Mouse (Mus musculus): ENCODE measurements at regions not wholly inside any gene's neighbourhood (a gene's known extent, or its start where the extent isn't known, plus 50 kb on each side); places are given as distances from the start of the nearest gene placed in this dataset.

DNA sequence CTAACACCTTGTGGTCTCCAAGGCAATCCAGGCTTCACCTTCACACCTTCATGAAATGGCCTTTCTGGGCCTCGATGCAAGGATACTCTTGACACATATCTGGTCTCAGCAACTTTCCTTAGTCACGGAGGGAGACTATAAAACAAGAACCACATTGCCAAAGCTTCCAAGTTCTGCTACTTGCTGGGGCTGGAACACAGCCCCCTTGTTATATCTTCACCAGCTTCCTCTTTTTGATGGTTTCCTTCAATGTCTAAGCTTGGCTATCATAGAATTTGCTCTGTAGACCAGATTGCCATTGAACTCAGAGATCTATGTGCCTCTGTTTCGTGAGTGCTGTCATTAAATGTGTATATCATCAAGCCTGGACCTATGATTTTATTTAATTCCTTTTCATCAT, 530.7 kb upstream of the Zeb2 start:
- no peak overlapping the region for H3K27ac ChIP-seq (ENCODE audit: control insufficient read depth, low read depth, low read length)
- TF ChIP-seq TCF12 (IDR thresholded peaks at IDR 0.05; ENCODE audit: low read depth, low read length) (no peak), ZMIZ1 (IDR thresholded peaks at IDR 0.05; ENCODE audit: low read depth, low read length) (no peak), TAL1 (IDR thresholded peaks at IDR 0.05; ENCODE audit: low read length) (no peak), RCOR1 (IDR thresholded peaks at IDR 0.05; ENCODE audit: low read depth, low read length) (0 out of 2 replicates have a peak, but pooled peaks have one; percentile 16), TBP (IDR thresholded peaks at IDR 0.05; ENCODE audit: low read depth, low read length) (0 out of 2 replicates have a peak, but pooled peaks have one; percentile 31), MEF2A (IDR thresholded peaks at IDR 0.05; ENCODE audit: extremely low read depth, insufficient replicate concordance, low read depth, low read length, poor library complexity, severe bottlenecking) (no peak), GABPA (IDR thresholded peaks at IDR 0.05; ENCODE audit: low read depth, low read length) (no peak), ELF1 (IDR thresholded peaks at IDR 0.05; ENCODE audit: low read depth, low read length) (no peak), EP300 (IDR thresholded peaks at IDR 0.05; ENCODE audit: low read depth in 1 of 2, low read length in 2 of 2) (peak in 1 of 2 experiments; percentile 68; a peak in 2 of 4 replicates)
- H3K79me2 ChIP-seq (ENCODE audit: control insufficient read depth, insufficient read depth, low read length, poor library complexity): no peaks in the 10 kb centered on the region
- no peak overlapping the region for H3K4me3 ChIP-seq (ENCODE audit: control insufficient read depth in 1 of 2, insufficient read depth in 1 of 2, low read depth in 2 of 2, low read length in 2 of 2)
- H3K27me3 ChIP-seq (ENCODE audit: control insufficient read depth in 1 of 2, insufficient read depth in 2 of 2, low read length in 2 of 2): no peaks in the 10 kb centered on the region
- H3K9me3 ChIP-seq (replicated peaks; ENCODE audit: insufficient read depth, low read length): no peaks in the 10 kb centered on the region
- no peak overlapping the region for H3K9ac ChIP-seq (ENCODE audit: control insufficient read depth, low read depth, low read length, poor library complexity, severe bottlenecking)
- no peaks in the 10 kb centered on the region for H3K4me1 ChIP-seq (ENCODE audit: control insufficient read depth in 1 of 2, insufficient read depth in 2 of 2, low read length in 2 of 2)
- DNase-seq (ENCODE audit: low read depth, low spot score): peak; percentile 75
- peaks cover 0 to 2% of the 10 kb centered on the region in 2 experiments; a peak in 1 of 4 replicates for H3K36me3 ChIP-seq (ENCODE audit: control insufficient read depth in 1 of 2, insufficient read depth in 2 of 2, low read length in 2 of 2)

DNA sequence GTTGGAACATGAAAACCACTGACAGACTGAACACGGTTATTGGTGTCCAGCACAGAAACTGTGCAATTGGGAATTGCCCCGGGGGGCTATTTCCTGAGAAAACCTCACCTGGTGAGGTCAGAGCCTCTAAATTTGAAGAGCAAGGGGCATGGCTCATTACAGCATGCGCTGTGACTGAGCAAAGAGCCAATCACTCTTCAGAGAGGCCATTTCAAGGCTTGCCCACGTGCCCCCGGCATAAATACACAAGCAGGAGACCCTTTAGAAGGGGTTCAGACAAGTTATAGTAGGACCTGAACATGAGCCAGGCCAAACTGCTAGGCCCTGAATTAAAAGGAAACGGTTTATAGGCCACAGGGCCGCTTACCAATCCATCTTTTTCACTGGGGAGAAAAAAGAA, 512.9 kb upstream of the Zeb2 start:
- H3K36me3 ChIP-seq (ENCODE audit: control insufficient read depth in 1 of 2, insufficient read depth in 2 of 2, low read length in 2 of 2): no peaks in the 10 kb centered on the region

DNA sequence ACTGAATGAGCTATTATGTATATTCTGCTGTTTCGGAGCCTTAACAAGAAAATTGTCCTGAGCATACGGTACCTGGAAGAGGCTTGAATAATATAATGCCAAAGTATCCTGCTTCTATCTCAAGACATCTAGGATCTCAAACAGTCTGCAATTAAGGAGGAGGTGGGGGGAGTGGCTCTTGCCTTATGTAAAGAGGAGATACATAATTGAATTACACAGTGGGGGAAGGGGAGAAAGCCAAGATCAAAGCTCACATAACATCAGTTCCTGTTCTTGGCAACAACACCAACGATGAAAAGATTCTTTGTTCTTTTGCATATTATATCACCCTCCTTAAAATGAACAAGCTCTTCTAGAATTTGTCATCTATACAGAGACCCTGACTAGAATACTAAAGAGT, 512.4 kb upstream of the Zeb2 start:
- H3K36me3 ChIP-seq (ENCODE audit: control insufficient read depth in 1 of 2, insufficient read depth in 2 of 2, low read length in 2 of 2): no peaks in the 10 kb centered on the region
- H3K4me1 ChIP-seq (ENCODE audit: control insufficient read depth in 1 of 2, insufficient read depth in 2 of 2, low read length in 2 of 2): no peaks in the 10 kb centered on the region
- no peak overlapping the region for H3K9ac ChIP-seq (ENCODE audit: control insufficient read depth, low read depth, low read length, poor library complexity, severe bottlenecking)
- H3K79me2 ChIP-seq (ENCODE audit: control insufficient read depth, insufficient read depth, low read length, poor library complexity): no peaks in the 10 kb centered on the region
- H3K27ac ChIP-seq (ENCODE audit: control insufficient read depth, low read depth, low read length): no peak overlapping the region
- DNase-seq (ENCODE audit: low read depth, low spot score): no peak
- H3K27me3 ChIP-seq (ENCODE audit: control insufficient read depth in 1 of 2, insufficient read depth in 2 of 2, low read length in 2 of 2): no peaks in the 10 kb centered on the region
- H3K4me3 ChIP-seq (ENCODE audit: control insufficient read depth in 1 of 2, insufficient read depth in 1 of 2, low read depth in 2 of 2, low read length in 2 of 2): no peak overlapping the region
- H3K9me3 ChIP-seq (replicated peaks; ENCODE audit: insufficient read depth, low read length): no peaks in the 10 kb centered on the region
- TF ChIP-seq ZKSCAN1 (IDR thresholded peaks at IDR 0.05; ENCODE audit: low read depth, low read length): no peak
- TF ChIP-seq GATA1 (IDR thresholded peaks at IDR 0.05; ENCODE audit: low read depth, low read length): no peak
- no peak for TF ChIP-seq MAFK (IDR thresholded peaks at IDR 0.05; ENCODE audit: borderline replicate concordance, low read depth, low read length)
- no peak for TF ChIP-seq HCFC1 (IDR thresholded peaks at IDR 0.05; ENCODE audit: low read depth, low read length)
- TF ChIP-seq RCOR1 (IDR thresholded peaks at IDR 0.05; ENCODE audit: low read depth, low read length): no peak
- TF ChIP-seq EP300 (IDR thresholded peaks at IDR 0.05; ENCODE audit: low read depth in 1 of 2, low read length in 2 of 2): no peak
- TF ChIP-seq ZNF384 (IDR thresholded peaks at IDR 0.05; ENCODE audit: low read depth, low read length): no peak
- no peak for TF ChIP-seq GABPA (IDR thresholded peaks at IDR 0.05; ENCODE audit: low read depth, low read length)
- TF ChIP-seq USF1 (IDR thresholded peaks at IDR 0.05; ENCODE audit: low read depth, low read length): no peak
- no peak for TF ChIP-seq TCF12 (IDR thresholded peaks at IDR 0.05; ENCODE audit: low read depth, low read length)
- TF ChIP-seq E2F4 (IDR thresholded peaks at IDR 0.05; ENCODE audit: borderline replicate concordance, low read depth, low read length): no peak
- no peak for TF ChIP-seq ETS1 (IDR thresholded peaks at IDR 0.05; ENCODE audit: low read depth, low read length)
- TF ChIP-seq BHLHE40 (IDR thresholded peaks at IDR 0.05; ENCODE audit: borderline replicate concordance, low read depth, low read length): no peak
- TF ChIP-seq POLR2AphosphoS5 (IDR thresholded peaks at IDR 0.05; ENCODE audit: borderline replicate concordance, low read depth, low read length): no peak
- TF ChIP-seq JUND (IDR thresholded peaks at IDR 0.05; ENCODE audit: low read depth, low read length): no peak

More for the DNA sequence above, 512.9 kb upstream of the Zeb2 start:
- TF ChIP-seq USF2 (IDR thresholded peaks at IDR 0.05; ENCODE audit: borderline replicate concordance in 1 of 2, insufficient read depth in 1 of 2, low read depth in 1 of 2, low read length in 2 of 2) (no peak), MAFK (IDR thresholded peaks at IDR 0.05; ENCODE audit: borderline replicate concordance, low read depth, low read length) (no peak), EP300 (IDR thresholded peaks at IDR 0.05; ENCODE audit: low read depth in 1 of 2, low read length in 2 of 2) (no peak), NELFE (IDR thresholded peaks at IDR 0.05; ENCODE audit: low read depth, low read length) (no peak), RAD21 (IDR thresholded peaks at IDR 0.05; ENCODE audit: low read depth, low read length) (no peak), CHD2 (IDR thresholded peaks at IDR 0.05; ENCODE audit: low read length) (no peak), ZKSCAN1 (IDR thresholded peaks at IDR 0.05; ENCODE audit: low read depth, low read length) (no peak), CHD1 (IDR thresholded peaks at IDR 0.05; ENCODE audit: low read depth, low read length) (no peak), MYC (IDR thresholded peaks at IDR 0.05; ENCODE audit: low read depth, low read length) (no peak), UBTF (IDR thresholded peaks at IDR 0.05; ENCODE audit: borderline replicate concordance, insufficient read depth, low read depth, low read length) (no peak), HCFC1 (IDR thresholded peaks at IDR 0.05; ENCODE audit: low read depth, low read length) (no peak), GATA1 (IDR thresholded peaks at IDR 0.05; ENCODE audit: low read depth, low read length) (no peak), ZC3H11A (IDR thresholded peaks at IDR 0.05; ENCODE audit: low read depth, low read length) (no peak), POLR2AphosphoS2 (IDR thresholded peaks at IDR 0.05; ENCODE audit: low read length) (no peak), MYB (IDR thresholded peaks at IDR 0.05; ENCODE audit: low read depth, low read length) (no peak)
- H3K79me2 ChIP-seq (ENCODE audit: control insufficient read depth, insufficient read depth, low read length, poor library complexity): no peaks in the 10 kb centered on the region
- H3K9ac ChIP-seq (ENCODE audit: control insufficient read depth, low read depth, low read length, poor library complexity, severe bottlenecking): no peak overlapping the region
- H3K9me3 ChIP-seq (replicated peaks; ENCODE audit: insufficient read depth, low read length): no peaks in the 10 kb centered on the region
- no peak overlapping the region for H3K4me3 ChIP-seq (ENCODE audit: control insufficient read depth in 1 of 2, insufficient read depth in 1 of 2, low read depth in 2 of 2, low read length in 2 of 2)
- H3K4me1 ChIP-seq (ENCODE audit: control insufficient read depth in 1 of 2, insufficient read depth in 2 of 2, low read length in 2 of 2): no peaks in the 10 kb centered on the region
- no peak overlapping the region for H3K27ac ChIP-seq (ENCODE audit: control insufficient read depth, low read depth, low read length)
- H3K27me3 ChIP-seq (ENCODE audit: control insufficient read depth in 1 of 2, insufficient read depth in 2 of 2, low read length in 2 of 2): no peaks in the 10 kb centered on the region
- DNase-seq (ENCODE audit: low read depth, low spot score): no peak
